Mouse (Mus musculus) cerebellum, postnatal 10 days (tissue): ENCODE measurements around the gene Tprkb.
A peak's percentile ranks its signal among the peaks of the same experiment; 100 is the strongest.
"Not testable (repeated sequence)": the region's sequence is repeated elsewhere in the genome, so short reads cannot be mapped to it uniquely, and the experiment has no call there.

Experiments
- DNase-seq, 2 experiments: peaks; one replicate each; pipeline ENCODE4 v3.0.0; 2021; ENCODE audit warnings: mixed read lengths in 2 of 2

Gene Tprkb

DNA sequence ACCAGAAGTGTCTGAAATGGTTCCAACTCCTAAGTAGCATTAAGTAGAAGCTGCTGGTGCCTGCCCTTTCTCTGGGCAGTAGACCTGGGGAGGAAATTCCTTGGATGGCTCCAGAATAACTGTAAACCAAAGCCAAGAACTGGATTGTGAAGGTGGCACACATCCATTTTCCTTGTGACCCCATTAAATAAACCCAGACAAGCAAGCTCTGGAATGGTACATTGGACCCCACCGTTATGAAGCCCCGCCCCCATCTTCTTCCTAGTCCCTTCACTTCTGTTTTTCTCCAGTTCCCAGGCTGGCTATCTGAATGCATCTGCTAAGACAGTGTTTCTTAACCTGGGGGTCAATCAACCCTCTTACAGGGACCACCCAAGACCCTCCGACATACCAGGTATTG, at the start of gene Tprkb:
Gene Tprkb (plus strand): TSS at position 279 of the 400 bp plus-strand sequence.
- DNase-seq = no peak

DNA sequence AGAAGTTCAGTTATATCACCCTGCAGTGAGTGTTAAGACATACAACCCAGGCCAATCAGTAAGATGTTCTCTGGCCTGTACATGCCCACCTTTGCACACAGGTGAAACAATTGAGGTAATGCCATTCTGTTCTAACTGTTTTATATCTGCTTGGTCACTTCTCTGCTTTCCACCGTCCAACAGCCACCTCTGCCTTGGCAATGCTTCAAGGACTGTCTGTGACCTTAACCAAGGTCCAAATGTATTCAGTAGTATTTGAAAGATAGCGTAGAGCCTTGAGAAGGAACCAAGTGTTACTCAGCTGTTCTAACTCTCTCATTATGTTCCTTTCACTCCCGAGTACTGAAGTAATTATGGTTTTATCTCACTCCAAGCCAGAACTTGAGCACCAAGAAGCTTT, 49.1 kb upstream of the Tprkb start:
- DNase-seq = no peak

DNA sequence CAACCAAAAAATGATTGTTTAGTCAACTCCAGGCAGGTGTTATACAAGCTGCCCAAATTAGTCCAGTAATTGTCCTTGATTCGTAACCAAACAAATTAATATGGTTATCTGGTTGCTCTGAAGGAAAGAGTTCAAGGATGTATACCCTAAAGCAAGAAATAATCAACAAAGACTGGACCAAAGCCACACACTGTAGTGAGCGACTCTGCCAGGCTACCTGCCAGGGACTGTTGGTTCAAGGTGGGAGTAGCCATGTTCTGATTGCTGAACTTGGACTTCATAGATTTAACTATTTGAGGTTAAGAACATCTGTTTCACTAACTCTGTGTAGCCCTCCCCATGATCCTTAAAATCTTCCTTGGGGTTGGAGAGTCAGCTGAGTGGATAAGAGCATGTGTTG, 48.5 kb upstream of the Tprkb start:
- DNase-seq = no peak

DNA sequence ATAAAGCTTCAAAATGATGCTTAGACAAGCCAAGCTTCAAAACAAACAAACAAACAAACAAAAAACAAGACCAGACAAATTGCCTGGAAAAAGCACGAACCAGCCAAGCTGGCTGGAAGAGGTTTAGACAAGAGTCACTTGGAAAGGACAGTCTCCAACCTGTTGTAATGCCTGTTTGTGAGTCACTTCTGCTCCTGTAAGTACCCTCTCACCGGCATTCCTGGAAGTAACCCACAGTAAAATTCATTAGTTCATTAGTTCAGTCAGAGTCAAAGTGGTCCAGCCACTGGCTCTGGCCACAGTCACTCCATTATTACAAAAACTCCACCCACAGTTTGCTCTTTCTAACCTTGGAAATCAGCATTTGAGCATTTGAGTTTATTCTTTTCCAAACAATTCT, 47.8 kb upstream of the Tprkb start:
- DNase-seq = no peak

DNA sequence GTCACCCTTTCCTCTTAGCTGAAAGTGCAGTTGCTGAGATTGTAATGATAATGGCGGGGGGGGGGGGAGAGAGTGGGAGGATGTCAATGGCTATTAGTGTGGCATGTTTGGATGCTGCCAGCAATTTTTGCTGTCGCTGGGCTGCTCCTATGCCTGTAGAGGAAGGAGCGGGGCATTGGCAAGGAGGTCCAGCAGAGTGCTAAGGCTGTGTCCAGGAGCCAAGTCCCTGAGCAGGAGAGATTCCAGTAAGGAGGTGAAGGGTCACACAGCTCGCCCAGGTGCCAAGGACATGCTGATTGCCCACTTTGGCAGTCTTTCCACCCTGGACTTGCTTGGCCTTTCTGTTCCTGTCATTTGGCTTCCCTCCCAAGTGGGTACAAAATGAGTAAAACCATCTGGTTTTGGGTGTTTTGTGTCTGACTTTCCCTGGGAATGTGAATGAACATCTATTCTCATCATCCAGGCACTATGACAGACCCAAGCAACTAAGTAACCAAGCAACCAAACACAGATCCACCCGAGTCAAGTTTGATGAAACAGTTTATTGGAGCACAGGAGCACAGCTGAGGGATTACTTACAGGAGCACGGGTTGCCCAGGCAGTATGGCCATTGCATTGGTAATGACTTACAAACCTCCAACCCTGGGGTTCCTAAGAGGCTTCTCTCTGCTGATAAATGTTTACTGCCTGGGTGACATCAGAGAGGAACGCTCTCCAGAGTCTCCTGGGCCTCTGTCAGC, 46.6 kb upstream of the Tprkb start:
- peak; percentile 44 to 70 for DNase-seq

DNA sequence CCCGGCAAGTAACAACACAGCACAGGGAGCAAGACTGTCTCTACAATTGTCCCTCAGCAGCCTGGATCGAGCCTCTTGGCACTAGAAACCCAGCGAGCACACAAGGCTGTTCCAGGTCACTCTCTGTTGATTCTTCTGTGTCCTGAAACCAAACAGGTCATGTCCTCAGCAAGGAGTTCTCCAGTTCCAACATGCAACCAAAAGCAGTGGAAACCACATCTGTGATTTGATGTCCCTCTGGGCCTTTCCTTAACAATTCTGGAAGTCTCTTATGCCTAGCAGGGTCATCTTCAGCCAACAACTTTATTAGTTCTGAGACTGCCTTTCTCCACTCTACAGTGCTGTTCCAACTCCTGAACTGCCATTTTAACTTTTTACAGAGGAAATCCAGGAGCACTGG, 45.5 kb upstream of the Tprkb start:
- not testable (repeated sequence) for DNase-seq

DNA sequence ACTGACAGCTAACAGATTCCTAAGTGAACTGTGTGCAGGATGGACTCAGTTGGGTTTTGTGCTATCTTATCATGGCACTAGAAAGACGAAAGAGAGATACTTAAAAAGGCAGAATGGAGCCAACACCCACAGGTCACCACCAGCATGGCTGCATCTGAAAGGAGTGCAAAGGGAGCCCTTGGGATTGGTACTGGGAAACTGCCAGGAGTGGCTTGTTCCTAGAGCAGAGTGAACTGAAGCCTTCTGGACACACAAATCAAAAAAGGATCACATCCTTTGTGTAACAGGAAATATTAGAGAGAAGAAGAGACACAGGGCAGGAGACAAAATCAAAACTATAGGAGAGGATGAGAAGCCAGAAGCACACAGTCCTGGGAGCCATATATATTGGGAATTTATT, 44.7 kb upstream of the Tprkb start:
- not testable (repeated sequence) for DNase-seq

DNA sequence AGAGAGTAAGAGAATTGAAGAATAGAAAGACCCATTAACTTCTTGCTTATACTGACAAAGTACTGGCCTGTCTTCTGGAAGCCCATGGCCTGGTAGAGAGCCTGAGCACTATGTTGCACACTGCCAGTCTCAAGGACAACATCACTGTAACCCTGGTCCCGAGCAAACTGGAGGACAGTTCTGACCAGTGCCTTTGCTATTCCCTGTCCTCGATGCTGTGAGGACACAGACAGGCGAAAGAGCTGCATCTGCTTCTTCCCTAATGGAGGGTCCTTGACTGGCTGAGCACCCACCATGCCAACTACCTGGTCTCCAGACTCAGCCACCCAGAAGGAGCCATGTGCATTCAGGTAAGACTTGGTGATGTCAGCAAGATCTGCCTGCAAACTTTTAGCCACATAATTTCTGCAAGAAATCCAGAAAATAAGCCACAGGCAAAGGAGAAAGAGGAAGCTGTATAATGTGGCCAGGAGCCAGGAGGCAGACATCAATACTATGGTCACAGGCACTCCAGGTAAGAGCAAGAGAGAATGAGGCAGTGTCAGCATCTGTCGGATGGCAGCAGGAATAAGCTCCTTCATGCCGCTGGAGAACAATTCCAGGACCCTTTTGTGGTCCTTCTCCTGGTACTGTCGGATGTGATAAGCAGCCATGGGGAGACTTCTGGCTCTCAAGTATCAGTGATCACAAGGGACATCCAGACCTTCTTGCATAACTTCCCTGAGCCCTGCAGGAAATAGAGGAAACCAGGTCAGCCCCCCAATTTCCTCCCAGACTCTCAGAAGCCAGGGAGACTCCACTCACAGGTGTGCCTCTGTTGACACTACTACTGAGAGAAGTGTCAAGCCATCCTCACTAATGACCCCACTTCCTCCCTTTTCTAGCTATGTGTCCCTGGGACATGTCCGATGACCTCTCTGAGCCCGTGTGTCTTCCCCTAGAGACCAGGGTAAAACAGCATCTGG, 43.7 kb upstream of the Tprkb start:
- DNase-seq = no peak

DNA sequence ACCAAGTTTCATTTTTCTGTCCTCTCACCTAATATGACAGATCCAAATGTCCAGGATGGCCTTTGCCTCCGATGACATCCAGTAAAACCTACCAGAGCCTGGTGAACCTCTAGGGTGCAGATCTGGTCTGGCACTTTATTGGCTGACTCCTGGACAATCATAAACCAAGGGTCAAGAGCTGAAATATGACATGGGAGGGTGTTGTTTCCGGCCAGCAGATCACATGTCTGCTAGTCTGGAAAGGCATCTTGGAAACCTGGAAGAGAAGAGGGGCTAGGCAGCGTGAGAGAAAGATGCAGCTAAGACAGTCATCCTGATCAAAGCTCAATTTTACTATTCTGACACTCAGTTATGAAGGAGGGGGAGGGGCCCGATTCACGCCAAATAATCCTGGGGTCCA, 42.7 kb upstream of the Tprkb start, which contains the start of gene Nat8f2:
Gene Nat8f2 (minus strand): TSS at position 153 of the 400 bp plus-strand sequence.
- not testable (repeated sequence) for DNase-seq

DNA sequence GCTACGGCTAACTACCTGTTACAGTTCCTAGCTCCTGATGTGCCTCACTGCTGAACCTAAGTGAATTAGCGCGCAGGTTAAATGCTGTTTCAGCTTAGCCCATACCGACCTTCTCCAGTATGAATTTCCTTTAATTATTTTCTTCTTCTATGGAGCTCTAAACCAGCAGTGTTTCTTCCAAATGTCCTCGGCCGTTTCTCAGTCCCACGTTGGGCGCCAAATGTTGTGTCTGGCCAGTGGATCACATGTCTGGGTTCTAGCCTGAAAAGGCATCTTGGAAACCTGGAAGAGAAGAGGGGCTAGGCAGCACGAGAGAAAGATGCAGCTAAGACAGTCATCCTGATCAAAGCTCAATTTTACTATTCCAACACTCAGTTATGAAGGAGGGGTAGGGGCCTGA, 28.4 kb upstream of the Tprkb start:
- DNase-seq = not testable (repeated sequence)

DNA sequence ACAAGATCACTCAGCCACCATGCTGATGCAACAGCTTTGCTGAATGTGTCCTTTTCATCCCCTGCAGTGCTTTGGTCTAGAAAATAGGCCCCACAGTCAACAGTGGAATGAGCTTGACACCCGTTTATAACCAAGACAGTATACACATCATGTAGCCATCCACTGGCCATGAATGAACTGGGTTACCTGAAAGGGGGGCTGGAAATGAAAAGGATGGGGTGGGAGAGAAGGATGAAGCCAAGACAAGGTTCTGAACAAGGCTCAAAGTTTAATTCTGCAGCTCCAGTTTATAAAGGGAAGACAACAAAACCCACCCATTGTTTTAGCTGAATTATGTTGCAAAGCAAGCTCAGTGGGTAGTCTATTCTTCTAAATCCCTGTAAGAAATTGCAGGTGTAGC, 27.4 kb upstream of the Tprkb start:
- no peak for DNase-seq

DNA sequence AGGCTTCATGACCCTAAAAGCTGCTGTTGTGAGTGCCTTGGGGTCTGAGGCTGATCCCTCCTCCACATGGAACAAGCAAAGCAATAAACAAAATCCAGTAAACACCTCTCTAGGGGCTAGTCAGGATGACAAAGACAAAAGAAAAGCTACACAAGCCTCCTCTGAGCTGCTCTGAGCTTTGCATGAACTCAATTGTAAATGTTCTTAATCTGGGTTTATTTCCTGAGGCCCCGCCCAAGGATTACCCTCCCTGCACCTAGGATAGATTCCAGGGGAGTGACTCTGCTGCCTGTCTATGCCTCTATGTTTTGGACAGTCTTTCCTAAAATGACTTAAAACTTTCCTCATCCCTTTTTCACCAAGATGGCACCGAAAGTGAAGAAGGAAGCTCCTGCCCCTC, 22.7 kb upstream of the Tprkb start:
- no peak for DNase-seq

DNA sequence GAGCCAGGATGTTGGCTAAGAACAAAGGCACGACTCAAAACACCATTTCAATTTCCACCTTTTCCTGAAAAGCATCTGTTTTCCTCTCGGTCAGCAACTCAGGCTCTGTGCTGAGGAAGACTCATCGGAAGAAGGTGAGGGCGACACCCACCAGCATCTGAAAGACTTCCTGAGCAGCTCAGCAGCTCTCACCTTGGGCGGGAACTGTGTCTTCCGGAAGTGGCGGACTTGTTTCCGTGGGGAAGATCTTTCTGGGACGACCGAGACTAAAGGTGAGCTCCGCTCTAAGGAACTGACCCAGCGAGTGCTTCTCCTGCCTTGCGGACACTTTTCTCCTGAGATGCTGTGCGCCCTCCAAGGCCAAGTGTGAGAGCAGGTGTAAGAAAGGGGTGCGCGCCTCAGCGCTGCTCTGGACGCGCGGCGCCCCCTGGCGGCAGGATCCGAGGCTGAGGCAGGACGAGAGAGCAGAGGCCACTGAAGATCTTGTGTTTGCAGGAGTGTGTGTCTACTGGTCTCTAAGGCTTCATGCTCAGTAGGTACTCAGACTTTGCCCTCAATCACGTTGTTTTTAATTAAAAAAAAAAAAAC, 16.5 kb upstream of the Tprkb start:
- DNase-seq = peak; percentile 50 to 57

DNA sequence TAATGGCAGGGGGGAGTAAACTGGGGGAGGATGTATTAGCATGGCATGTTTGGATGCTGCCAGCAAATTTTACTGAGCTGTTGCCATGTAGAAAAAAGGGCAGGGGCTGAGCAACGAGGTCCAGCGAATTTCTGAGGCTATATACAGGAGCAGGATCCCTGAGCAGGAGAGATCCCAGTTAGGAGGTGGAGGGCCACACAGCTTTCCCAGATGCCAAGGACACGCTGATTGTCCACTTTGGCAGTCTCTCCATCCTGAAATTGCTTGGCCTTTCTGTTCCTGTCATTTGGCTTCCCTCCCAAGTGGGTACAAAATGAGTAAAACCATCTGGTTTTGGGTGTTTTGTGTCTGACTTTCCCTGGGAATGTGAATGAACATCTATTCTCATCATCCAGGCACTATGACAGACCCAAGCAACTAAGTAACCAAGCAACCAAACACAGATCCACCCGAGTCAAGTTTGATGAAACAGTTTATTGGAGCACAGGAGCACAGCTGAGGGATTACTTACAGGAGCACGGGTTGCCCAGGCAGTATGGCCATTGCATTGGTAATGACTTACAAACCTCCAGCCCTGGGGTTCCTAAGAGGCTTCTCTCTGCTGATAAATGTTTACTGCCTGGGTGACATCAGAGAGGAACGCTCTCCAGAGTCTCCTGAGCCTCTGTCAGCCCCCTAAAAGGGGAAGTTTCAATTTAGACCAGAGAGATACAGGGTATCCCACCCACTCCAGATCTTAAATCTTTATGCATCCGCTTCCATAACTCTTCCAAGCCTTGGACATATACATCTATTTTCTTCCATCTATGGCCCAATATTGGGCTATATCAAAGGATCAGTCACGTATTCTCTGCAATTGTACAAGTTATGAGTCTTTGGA, 12.8 kb upstream of the Tprkb start:
- peak in 1 of 2 experiments; percentile 22 for DNase-seq

DNA sequence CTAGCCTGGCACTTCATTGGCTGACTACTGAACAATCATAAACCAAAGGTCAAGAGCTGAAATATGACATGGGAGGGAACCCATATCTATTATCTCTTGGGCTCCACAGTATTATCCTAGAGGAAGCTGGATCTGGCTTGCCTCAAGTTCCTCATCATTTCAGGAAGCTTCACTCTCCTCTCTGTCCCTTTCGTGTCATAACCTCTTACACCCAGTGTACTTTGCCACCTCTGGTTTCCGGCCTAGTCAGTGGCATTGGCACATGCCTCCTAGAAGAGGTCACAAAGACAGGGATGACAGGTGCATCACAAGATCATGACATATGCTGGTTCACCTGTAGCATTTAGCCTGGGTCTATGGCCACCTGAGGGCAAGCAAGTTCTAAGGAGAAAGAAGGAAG, 9.4 kb upstream of the Tprkb start:
- no peak for DNase-seq

DNA sequence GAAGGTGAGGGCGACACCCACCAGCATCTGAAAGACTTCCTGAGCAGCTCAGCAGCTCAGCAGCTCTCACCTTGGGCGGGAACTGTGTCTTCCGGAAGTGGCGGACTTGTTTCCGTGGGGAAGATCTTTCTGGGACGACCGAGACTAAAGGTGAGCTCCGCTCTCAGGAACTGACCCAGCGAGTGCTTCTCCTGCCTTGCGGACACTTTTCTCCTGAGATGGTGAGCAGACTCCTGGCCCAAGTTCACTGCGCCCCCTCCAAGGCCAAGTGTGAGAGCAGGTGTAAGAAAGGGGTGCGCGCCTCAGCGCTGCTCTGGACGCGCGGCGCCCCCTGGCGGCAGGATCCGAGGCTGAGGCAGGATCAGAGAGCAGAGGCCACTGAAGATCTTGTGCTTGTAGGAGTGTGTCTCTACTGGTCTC, 7.0 kb upstream of the Tprkb start, which contains the start of gene Nat8f4:
Gene Nat8f4 (minus strand): TSS at position 243 of the 420 bp plus-strand sequence.
- DNase-seq = peak; percentile 91

DNA sequence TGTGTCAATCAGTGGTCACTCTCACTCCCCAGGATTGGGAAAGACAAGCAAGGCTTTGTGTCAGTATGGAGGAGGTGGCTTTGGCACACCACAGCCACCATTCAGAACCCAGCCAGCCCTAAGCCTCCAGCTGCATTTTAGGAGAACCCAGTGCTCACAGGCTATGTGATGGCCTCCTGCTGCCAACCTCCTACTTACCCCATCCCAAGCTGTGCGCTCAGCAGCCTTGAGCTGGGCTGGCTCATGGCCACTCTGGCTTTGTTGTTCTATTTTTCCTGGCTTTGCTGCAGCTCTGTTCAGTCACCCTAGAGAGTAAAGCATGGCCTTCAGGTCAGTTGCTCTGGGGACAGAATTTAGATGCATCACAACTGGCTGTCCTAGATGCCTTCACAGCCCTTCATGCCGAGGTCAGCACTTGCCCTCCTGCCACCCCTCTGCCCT, 4.7 kb upstream of the Tprkb start:
- DNase-seq = peak in 1 of 2 experiments; percentile 49

DNA sequence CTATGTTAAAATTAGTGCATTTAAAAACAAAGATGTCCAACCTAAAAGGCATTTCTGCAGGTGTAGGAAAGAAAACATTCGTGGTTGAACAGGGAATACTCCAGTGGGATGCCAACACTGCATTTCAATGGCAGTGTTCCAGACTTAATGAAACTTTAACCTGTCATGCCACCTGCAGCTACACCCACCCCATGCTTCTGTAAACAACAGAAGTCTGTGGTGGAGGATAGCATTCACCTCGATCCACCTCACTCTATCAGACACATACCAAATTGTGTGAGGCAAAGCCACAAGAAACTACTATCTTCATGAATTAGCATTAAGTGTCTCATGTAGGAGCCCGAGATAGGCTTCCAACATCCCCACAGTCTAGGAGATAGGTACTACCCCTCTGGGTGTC, 3.3 kb upstream of the Tprkb start:
- DNase-seq = no peak

DNA sequence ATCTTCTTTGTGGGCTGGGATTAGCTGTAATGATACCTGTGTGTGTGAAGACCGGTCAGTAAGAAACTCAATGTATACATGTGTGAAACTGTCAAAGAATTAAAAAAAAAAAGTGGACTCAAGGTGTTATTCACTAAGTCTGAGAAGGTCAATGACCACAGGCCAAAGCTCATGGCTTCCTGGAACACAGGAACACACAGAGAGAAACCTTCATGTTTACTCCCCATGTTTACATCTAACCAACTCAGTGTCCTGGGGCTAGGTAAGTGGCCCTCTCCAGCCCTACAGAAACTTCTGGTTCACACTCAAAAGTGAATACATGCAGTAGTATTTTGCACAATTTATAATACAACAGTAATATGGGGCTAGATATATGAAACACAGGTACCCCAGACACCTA, 2.0 kb upstream of the Tprkb start:
- no peak for DNase-seq

DNA sequence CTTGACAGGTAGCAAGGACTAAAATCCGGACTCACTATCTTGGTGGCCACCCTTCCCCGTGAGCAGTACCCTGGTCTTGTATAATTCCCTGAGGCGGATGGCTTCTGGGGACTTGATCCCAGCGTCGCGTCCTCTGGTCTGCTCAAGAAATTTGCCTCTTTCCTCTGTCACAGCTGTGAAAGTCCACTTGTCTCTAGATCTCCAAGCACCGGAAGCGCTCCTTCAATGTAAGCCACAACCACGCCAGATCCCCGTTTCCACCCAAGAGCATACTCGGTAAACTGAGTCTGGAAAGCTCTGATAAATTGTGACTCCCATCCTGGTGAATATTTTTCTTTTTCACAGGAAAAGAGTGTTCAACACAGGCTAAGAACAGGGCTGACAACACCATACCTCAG, 3.5 kb downstream of the Tprkb start:
- DNase-seq = peak; percentile 15 to 45

DNA sequence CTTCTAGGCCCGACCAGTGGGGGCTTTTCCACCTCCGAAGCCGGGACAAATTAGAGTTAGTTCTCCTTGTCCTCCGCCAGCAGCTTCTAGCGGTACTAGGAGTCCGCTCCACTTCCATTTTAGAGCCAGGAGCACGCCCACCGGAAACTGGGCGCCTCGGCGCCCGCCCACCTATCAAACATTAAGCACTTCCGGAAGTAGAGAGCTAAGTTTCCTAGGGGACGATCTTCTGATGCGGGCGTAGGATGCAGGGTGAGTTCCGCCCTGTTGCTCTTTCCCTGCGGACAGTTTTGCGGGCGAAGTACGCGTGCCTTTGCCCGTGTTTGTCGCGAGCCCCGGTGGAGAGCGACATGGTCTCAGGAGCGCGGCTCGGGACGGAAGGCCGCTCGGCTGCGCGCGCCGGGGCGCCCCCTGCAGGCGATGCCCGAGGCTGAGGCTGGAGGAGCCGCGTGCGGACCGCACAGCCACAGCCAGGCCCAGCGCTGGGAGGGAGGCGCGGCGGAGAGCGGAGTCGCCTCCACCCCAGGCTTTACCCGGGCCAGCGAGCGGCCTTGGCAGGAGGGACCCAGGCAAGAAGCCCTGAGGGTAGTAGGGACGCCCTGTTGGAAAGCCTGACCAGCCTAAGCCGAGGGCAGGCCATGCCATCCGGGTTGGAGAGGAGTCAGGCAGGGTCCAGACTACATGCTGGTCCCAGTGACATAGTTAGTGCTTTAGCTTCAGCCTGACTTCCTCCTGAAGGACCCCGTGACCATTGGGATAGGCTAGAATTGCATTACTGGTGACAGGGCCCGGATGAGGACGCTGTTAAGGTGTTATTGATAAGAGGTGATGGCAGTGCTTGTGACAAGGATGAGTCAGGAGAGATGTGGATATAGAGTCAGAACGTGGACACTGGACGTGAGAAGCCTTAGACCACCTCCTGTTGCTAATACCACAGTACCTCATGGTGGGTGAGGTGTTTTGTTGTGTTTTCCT, 4.2 kb downstream of the Tprkb start, which contains the start of gene Nat8f1:
Gene Nat8f1 (minus strand): TSS at position 149 of the 975 bp plus-strand sequence.
- DNase-seq = peak; percentile 88 to 91
